Mouse (Mus musculus) central nervous system, embryonic 18 days (tissue): ENCODE measurements around the gene Foxi1. TPM values are rescaled to one million over a fixed set of nuclear protein-coding genes. Genes with fewer than 3 reads are reported as not detected.

ENCODE experiments used
- polyA plus RNA-seq: library from polyadenylated mRNA; depleted of rRNA; stranded (reverse); fragments of >200 nt; gene quantifications from 2 replicates; pipeline ENCODE4 v1.2.3, GENCODE M21; 2012; rRNA removed

Gene Foxi1
- polyA plus RNA-seq = not detected in 2 replicates

DNA sequence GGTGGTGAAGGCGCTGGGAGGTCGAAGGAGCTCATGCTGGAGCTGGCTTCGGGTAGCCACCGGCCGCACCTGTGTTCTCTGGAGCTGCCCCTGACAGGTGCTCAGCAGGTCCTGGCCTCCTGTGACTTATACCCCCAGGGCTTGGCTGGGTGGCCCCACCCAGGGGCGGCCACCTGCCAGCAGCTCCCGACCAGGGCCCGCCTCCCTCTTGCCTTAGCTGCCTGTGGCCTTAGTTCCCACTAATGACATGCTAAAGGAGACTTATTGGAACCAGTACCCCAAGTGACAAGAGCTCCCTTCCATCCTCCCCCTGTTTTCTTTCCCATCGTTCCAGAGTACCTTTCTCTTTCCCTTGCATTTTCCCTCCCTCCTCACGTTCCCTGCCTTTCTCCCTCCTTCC, at the start of gene Foxi1:
Gene Foxi1, minus strand, starts transcription at position 101 of the 400 bp plus-strand sequence.

Other genes starting within 250 kb of the Foxi1 start
- 0.16 and 0.19 TPM in 2 replicates for gene Kcnmb1, start 245.1 kb downstream of the Foxi1 start, polyA plus RNA-seq
- 66.0 and 72.3 TPM in 2 replicates for gene Kcnip1, start 214.9 kb downstream of the Foxi1 start, polyA plus RNA-seq
- 2.4 and 2.5 TPM in 2 replicates for gene Lcp2, start 161.2 kb downstream of the Foxi1 start, polyA plus RNA-seq
- not detected in 2 replicates for gene 4930469K13Rik, start 109.5 kb downstream of the Foxi1 start, polyA plus RNA-seq
- gene Fam196b, start 106.7 kb upstream of the Foxi1 start, polyA plus RNA-seq = 5.9 and 6.6 TPM in 2 replicates